Mouse (Mus musculus) embryo, embryonic 10.5 days (tissue): ENCODE data around the gene Ipcef1.
"Not testable (repeated sequence)": the region's sequence is repeated elsewhere in the genome, so short reads cannot be mapped to it uniquely, and the experiment has no call there.

Experiments used
- DNase-seq: peaks from one replicate; pipeline ENCODE4 v3.0.0-alpha.2; 2015; ENCODE audit warnings: low spot score

The Ipcef1 gene

DNA sequence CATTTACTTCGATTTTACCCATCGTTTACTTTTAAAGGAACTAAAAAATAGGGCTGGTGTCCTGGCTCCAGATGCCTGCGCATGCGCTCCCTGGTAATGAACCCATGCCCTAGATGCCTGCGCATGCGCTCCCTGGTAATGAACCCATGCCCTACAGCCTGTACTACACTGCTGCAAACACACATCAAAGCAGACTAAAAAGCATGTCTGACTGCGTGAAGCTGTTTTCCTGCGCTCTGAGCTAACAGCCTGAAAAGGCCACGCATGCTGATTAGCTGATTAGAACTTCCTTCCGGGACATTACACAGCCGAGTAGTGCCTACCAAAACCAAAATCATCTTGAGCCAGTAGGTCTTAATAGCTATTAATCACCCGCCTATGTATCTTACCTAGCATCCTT, 16.7 kb downstream of the Ipcef1 start:
- DNase-seq, result no peak

DNA sequence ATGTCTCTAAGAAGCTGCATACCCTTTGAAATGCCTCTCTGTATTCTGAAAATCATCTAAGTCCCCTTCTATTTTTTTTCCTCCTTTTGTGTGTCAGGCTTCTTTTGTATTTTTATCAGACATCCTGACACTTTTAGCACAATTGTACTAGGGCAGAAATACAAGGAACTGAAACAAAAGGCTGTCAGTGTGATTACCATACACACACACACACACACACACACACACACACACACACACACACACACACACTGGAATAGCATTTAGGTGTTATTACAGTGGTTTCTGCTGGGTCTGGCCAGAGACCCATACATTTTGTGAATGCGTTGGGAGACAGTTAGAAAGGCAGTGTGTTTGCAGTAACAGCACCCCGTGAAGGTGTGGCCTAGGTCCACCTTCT, 18.8 kb downstream of the Ipcef1 start:
- DNase-seq, result no peak

GRCm38 (mm10) chr10:7025028-7025427, 27.2 kb downstream of the Ipcef1 start:
- no peak for DNase-seq

DNA sequence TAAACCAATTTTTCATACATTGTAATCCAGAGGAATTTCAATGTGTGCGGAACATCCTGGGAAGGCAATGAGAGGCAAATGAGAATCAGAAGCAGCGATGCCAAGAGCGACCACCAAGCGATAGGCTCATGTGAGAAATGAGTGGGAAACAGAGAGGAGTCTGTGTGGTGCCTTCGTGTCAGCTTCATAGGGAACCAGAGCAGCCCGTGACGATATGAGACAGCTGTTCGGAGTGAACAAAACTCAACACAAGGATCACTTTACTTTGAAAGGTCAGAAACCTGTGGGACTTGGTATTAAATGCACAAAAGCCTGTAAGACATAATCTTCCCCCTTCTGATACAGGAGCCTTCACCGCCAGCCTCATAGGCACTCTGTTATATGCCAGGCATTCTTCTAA, 31.7 kb downstream of the Ipcef1 start:
- DNase-seq, result no peak

GRCm38 (mm10) chr10:7019781-7020386, 32.4 kb downstream of the Ipcef1 start:
- no peak for DNase-seq

- no peak for DNase-seq
Observed at GRCm38 (mm10) chr10:7015199-7015598, 37.1 kb downstream of the Ipcef1 start.

DNA sequence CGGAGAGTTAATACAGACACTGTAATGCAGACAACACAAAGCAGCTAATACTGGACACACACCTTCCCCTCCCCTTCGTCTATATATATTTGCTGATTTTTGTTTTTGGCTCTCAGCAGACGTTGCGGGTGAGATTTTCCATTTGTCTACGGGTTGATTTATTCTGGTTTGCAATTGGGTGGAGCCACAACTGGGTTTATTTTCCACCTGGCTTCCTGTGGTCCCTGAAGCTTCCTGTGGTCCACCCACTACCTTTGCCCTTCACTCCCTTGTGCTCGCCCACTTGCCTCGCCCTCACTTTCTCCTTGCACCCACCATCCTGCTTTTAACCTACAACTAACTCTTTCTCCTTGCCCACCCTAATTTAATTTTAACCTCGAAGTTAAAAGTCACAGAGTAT, 41.7 kb downstream of the Ipcef1 start:
- DNase-seq, result no peak

DNA sequence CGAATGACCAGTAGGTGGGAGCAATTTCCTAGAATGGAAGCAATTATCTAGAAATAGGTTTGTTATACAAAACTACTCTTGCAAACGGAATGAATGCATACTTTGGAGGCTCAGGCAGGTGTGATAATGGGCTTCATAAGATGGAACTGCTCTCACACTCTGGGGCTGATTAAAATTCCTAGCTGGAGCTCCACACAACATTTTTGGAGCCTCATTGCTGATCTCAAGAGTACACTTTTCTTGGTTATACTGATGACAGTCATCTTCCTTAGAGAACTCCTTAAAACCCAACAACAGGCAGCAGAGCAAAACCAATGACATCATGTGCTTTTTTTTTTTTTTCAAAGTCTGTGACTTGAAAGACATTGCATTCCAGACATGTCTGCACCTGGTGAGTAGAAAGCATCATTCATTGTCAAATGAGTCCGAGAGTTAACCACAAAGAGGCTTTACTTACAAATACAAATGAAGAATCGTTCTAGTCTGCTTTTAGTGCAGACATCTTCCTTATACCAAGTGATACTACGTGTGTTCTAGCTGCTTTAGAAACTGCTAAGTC, 47.2 kb downstream of the Ipcef1 start:
- no peak for DNase-seq

- not testable (repeated sequence) for DNase-seq
Observed at GRCm38 (mm10) chr10:7003898-7004297, 48.4 kb downstream of the Ipcef1 start.

DNA sequence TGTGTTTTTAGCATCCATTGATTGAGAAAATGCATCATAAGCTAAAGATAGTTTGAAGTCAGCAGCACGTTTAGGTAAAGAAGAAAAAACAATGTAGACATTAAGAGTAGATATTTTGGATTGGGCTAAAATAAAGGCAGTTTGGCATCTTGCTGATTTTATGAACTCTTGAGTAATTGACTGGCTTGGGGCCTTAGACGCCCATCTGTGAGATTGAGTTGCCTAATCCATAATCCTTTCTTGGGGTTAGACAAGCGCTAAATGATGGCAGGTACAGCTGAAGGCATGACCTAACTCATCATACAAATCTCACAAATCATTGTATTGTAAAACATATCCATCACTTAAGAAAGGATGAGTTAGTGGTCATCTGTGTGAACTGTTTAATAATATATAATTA, 52.9 kb downstream of the Ipcef1 start:
- no peak for DNase-seq

GRCm38 (mm10) chr10:6998576-6999250, 53.6 kb downstream of the Ipcef1 start:
- no peak for DNase-seq

- DNase-seq, result no peak
Observed at GRCm38 (mm10) chr10:6996895-6997294, 55.4 kb downstream of the Ipcef1 start.

GRCm38 (mm10) chr10:6988555-6988954, 63.7 kb downstream of the Ipcef1 start:
- DNase-seq, result no peak

DNA sequence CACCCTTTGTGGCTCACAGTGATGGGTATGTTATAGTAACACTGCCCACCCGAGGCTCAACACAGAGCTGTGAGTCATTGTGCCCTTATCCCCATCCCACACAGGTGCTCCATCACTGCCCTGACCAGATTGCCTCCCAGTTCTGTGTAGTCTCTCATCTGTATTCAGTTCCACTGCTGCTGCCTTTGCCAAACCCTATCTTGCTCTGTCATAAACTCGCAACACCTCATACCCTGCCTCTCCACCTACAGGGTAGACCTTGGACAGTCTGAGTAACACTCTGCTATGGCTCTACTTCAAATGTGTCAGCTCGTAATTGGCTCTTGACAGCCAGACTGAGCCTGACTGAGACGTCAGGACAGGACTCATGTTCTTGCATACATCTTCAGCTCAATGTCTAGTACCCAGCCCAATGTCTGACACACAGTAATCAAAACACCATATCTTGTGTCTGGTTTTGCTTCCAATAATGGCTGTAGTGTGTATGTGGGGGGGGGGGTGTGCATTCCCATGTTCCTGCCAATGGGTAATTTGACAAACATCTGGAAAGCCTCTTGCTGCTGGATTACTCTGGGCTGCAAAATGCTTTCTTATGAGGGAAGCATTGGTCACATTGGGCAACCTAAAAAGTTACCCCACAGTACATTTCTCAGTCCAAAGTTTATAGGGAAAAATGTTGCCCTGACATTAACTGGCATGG, 64.7 kb downstream of the Ipcef1 start:
- no peak for DNase-seq

DNA sequence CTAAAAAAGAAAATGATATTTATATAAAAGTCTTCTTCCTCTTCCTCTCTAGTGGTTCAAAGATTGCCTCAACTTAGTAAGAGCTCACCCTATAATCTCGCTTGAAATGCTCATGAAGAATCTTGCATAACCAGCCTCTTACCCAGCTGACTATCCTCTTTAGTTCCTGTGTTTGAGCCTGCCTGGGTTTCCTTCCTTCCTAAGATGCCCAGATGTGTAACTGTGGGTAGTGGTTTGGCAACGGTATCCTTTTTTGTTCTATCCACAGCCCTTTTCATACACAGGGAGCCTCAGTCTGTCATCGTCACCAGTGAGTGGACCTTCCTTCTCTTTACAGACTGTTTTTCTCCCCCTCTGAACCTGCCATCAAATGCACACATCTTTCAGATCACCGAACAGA, 66.0 kb downstream of the Ipcef1 start:
- DNase-seq, result no peak

DNA sequence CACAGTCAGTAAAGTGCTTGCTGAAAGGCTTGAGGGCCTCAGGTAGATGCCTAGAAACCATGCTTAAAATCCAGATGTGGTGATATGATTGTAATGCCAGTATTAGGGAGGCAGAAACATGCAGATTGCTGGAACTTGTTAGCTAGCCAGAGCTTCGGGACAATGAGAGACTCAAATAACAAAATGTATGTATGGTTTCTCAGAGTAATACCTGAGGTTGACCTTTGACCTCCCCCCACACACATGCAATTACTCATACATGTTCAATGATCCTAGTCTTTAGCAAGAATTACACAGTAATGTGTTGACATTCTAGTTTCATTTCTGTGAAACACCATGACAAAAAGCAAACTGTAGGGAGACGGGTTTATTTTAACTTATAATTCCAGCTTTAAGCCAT, 68.8 kb downstream of the Ipcef1 start:
- DNase-seq, result no peak

DNA sequence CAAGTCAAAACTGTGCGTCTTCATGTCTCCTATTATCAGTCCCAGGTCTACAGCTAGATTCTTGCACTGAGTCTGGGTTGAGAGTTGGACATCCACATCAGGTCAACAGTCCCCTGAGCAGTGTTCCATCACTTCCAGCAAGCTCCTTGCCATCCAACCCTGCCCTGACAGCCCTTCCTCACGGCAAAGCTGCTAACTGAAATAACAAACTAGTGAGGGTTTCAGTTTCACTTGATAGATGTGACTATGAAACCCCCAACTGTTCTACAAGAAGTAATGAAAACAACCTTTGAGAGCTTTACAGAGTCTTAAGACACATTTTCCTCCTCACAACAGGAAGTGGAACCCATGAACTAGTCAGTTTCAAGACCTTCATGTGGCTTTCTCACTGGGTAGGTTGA, 69.5 kb downstream of the Ipcef1 start:
- DNase-seq, result no peak

DNA sequence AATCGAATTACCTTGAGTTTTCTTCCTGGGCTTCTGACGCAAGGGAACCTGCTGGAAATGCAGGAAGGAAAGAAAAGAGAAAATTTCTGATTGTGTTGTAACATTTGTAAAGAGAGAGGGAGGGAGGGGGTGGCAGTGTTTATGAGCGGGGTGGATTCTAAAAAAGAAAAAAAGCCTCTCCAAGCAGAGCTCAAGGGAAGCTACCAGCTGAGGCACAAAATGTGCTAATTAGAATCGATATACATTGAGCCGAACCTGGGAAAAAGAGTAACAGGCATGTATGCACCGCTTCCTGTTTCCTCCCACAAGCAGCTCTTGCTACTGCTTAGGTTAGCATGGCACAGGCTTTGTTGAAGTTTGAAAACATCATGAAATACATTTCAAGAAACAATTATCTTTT, 72.0 kb downstream of the Ipcef1 start:
- DNase-seq, result no peak

DNA sequence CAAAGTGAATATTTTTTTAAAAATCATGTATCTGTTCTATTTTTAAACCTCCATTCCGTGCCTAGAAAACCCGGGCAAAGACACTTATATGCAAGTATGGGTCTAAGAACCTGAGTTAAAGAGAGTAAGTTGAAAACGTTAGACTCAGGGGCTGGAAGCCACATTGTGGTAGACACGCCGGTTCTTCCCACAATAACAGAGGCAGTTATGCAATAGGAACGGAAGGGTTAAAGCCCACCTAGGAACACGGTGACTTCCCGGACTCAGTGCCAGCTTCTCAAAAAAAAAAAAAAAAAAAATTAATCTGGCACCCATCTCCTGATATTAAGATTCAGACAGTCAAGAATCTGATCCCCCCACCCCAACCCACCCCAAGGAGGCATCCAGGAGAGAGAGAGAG, 72.5 kb downstream of the Ipcef1 start:
- no peak for DNase-seq

- no peak for DNase-seq
Observed at GRCm38 (mm10) chr10:6979216-6979615, 73.1 kb downstream of the Ipcef1 start.

DNA sequence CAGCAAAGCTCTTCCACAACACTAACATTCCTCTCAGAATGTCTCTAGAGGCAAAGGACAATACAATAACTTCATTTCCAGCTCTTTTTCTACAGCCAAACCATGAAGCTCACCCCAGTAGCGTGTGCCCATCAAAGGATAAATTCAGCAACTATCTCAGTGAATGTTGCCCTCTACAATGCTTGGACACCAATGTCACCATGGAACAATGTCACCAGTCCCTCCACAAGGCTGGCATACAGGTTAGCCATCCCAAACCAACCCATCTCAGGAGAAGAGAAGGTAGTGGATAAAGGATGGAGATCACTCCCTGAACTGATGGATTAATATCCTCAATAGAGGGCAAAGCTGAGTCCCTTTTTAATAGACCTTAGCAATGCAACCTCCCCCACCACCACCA, 73.5 kb downstream of the Ipcef1 start:
- no peak for DNase-seq

DNA sequence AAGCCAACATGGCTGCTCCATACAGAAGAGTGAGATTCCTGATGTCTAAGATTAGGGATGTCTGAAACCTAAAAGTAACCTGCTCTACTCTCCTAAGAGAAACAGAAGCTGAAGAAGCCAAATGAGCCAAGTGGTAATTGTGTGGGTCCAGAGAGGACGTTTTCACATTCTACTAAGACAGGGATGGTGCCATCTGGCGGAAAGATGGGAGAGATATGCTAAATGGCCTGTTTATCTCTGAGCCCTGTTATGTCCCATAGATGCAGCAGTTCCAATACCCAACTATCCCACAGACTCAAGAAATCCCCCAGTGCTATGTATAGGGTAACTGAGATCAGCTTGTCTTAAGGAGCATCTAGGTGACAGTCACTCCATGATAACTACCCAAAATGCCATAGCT, 74.4 kb downstream of the Ipcef1 start:
- DNase-seq, result no peak

- no peak for DNase-seq
Observed at GRCm38 (mm10) chr10:6968334-6968733, 83.9 kb downstream of the Ipcef1 start.
